Mouse (Mus musculus) large intestine, adult 2 months (tissue): ENCODE data around the gene Elane. TPM values are rescaled to one million over a fixed set of nuclear protein-coding genes. Genes with fewer than 3 reads are reported as not detected.
"Not testable (repeated sequence)": the region's sequence is repeated elsewhere in the genome, so short reads cannot be mapped to it uniquely, and the experiment has no call there.

Source experiments
- DNase-seq: peaks from one replicate; pipeline ENCODE4 v3.0.0-alpha.2; 2012; ENCODE audit warnings: low read depth, low spot score
- WGBS: fragments of 180-500 bp; shearing (Covaris S2); methylation state at CpG from one replicate; pipeline ENCODE4 v1.1.7; 2018; 5-methylcytosine and 5-hydroxymethylcytosine counted together
- polyA plus RNA-seq: library from polyadenylated mRNA; depleted of rRNA; stranded (reverse); fragments of >200 nt; gene quantifications from 2 replicates; pipeline ENCODE4 v1.2.3, GENCODE M21; 2012

Elane gene
- polyA plus RNA-seq, 1 experiment, result not detected

DNA sequence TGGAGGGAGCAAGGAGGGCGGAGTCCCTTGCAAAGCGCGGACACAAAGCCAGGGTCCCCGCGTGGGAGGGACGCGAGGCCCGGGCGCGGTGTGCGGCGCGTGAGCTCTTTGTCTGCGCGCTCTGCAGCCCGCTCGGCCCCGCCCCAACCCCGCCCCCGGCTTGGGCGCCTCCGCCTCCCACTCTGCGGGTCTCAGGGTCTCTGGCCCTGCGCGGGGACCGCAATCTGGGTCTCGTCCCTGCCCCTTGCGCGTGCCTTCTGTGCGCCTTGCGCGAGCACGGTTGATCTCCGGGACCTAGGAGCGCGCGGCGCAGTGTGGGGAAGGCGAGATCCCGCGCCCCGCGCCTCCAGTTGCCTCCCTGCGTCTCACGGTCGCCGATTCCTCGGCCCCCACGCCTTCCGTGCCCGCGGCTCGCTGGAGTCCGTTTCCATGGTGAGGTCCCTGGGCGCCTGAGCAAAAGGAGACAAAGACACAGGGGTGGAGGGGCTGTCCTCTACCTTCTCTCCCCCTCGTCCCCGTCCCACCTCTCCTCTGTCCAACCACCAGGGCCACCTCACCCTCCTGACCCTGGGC is 11.7 kb upstream of the Elane start, which contains the start of the genes Prtn3 and Plppr3:
Gene Prtn3, plus strand, starts transcription at position 187 of the 573 bp plus-strand sequence.
Gene Plppr3, minus strand, starts transcription at position 345 of the 573 bp plus-strand sequence.
- no peak for DNase-seq
- WGBS, result 2% methylated on average over 53 of the region's 57 CpGs

DNA sequence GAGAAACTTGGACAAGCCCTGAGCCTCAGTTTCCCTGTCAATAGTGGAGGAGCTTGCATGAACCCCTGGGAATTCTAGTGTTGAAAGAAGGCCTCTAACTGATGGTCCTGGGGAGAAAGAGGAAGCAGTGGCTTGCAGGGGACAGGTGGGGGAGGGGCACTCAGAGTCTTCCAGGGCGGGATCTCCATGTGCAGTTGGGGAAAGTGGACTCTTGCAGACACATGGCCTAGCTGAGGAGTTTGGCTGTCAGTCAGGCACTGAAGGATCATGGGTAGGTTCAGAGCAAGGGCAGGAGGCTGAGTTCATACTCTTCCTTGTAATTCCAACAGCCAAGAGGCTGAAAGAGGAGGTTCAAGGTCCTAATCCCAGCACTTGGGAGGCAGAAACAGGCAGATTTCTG is 8.9 kb upstream of the Elane start:
- 69% methylated on average over 1 of the region's 1 CpGs for WGBS
- no peak for DNase-seq

DNA sequence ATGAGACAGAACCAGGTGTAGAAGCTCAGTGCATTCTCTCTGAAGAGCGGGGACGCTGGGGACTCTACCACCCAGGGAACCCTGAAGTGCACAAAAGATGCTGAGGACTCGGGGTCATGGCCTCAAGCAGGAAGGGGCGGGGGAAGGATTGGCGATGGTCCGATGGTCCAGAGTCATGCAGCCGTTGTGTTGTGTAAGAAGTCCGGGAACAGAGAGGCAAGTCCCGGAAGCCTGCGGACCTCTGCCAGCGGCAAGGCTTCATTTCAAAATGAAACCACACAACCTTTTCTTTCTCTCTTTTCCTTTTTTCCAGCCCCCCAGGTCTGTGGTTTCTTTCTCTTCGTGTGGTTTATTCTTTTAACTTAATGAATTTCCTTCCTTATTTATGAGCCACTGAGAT is 8.3 kb upstream of the Elane start:
- no peak for DNase-seq
- 55% methylated on average over 12 of the region's 12 CpGs for WGBS

DNA sequence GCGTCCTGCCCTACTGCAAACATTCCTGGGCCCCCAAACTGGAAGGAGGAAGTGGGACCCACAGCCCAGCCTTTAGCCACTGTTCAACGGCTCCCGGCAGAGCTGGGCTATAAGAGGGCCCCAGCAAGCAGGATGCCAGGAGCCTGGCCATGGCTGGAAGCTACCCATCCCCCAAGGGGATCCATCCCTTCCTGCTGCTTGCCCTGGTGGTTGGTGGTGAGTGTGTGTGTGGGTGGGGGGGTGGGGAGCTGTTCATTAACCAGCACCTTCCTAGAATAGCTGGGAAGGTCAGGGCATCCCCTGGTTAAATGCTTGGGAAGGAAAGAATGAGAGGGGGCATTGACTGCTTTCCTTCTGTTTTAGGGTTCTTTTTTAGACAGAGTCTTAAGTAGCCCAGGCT is 6.5 kb upstream of the Elane start:
- DNase-seq, result no peak
- WGBS, result 27% methylated on average over 3 of the region's 3 CpGs

DNA sequence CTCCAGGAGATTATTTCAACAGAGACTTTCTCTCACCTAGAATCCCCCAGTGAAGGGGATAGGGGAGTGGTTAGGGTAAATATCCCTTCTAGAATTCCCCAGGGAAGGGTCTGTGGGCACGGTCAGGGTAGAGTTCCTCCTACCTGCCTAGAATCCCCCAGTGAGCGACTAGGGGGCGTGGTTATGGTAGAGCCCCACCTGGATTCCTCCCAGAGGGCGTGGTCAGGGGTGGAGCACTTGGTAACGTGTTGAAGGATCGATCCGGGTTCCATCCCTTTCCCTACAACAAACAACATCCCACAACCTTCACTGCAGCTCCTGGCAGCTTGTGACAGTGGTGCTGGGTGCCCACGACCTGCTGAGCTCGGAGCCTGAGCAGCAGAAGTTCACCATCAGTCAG is 5.3 kb upstream of the Elane start:
- 16% methylated on average over 9 of the region's 9 CpGs for WGBS
- DNase-seq, result no peak

DNA sequence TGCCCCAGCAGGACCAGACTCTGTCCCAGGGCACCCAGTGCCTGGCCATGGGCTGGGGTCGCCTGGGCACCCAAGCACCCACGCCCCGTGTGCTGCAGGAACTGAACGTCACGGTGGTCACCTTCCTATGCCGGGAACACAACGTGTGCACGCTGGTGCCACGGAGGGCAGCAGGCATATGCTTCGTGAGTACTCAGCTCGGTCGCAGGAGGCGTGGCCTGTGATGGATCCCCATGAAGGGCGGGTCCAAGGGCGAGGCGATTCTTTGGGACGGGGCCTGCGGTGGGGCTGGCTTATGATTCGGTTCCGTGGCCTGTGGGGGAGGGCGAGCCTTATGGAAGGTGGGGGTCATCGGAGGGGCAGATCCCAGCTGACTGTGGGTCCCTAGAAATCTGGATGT is 4.1 kb upstream of the Elane start:
- 10% methylated on average over 22 of the region's 22 CpGs for WGBS

DNA sequence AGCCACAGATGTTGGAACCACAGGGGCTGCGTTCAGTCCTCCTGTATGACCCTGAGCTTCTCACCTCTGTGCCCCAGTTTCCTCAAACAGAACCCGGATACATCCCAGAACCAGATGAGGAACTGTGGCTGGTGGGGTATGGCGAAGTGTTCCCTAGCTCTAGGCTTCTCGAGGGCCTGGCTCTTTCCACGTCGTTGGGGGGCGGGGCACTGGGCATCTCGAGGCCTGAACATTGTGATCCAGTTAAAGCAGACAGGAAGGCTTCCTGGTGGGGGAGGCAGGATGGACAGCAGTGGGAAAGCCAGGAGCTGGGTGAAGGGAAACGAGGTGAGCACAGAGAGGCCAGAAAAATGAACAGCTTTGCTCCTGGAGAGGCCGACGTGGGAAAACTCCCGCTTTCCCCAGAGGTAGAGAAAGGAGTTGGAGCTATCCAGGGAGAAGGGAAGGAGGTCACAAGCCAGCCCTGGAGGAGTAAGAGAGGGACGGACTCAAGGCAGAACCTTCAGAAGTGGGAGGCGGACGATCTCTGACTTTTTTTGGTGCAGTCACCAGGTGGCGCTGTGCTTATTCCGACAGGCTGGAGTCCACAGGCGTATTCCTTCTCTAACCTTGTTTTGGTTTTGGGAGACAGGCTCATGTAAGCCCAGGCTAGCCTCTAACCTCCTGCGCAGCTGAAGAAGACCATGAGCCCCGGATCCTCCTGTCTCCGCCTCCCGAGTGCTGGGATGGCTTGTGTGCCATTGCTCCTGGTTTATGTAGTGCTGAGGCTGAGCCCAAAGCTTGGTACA is 2.6 kb upstream of the Elane start:
- DNase-seq, result peak; percentile 58

More for the DNA sequence above, 4.1 kb upstream of the Elane start:
- DNase-seq, result no peak

DNA sequence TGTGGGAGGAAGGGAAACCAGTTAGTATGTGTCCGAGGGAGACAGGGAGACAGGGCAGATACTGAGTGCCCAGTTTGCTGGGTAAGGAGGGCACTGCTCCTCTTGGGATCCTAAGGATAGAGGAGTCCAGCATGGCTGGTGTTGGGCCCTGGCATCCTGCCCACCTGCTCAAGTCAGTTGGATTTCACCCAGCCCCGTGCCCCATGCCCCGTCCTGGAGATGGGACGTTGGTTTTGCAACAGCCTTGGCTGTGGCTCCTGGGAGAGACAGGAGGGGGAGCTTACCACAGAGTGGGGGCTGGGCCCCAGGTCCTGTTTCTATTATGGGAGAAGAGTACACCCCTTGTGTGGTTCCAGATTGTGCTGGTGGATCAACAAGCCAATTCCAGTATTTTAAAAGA is 1.6 kb upstream of the Elane start:
- WGBS, result 36% methylated on average over 4 of the region's 4 CpGs

More for the DNA sequence above, 2.6 kb upstream of the Elane start:
- WGBS, result 19% methylated on average over 22 of the region's 22 CpGs

DNA sequence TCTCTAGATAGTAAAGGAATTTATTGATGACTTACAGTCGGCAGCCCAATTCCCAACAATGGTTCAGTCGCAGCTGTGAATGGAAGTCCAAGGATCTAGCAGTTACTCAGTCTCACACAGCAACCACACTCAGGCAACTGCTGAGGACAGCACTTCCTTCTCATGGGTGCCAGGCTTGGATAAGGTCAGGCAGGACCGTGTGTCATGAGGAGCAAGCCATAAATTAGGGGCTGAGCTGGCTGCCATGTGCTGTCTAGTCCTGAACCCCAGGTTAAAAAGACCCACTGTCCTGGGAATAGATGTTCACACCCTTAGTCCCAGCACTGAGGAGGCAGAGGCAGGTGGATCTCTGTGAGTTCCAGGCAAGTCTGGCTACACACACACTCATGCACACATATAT is 1.1 kb upstream of the Elane start:
- DNase-seq, result not testable (repeated sequence)
- WGBS, result 44% methylated on average over 3 of the region's 3 CpGs

More for the DNA sequence above, 1.6 kb upstream of the Elane start:
- no peak for DNase-seq

DNA sequence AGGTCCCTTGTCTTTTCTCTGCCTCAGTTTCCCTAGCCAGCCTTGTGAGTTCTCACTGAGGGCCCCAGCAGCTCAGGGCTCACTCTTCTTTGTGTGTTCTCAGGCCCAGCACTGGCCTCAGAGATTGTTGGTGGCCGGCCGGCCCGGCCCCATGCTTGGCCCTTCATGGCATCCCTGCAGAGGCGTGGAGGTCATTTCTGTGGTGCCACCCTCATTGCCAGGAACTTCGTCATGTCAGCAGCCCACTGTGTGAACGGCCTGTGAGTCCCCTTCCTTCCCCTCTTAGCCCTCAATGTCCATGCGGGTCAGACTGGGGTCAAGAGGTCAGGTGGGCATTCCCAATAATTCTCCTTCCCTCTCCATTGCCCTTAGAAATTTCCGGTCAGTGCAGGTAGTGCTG is 564 bp downstream of the Elane start:
- DNase-seq, result no peak
- WGBS, result 84% methylated on average over 8 of the region's 8 CpGs

DNA sequence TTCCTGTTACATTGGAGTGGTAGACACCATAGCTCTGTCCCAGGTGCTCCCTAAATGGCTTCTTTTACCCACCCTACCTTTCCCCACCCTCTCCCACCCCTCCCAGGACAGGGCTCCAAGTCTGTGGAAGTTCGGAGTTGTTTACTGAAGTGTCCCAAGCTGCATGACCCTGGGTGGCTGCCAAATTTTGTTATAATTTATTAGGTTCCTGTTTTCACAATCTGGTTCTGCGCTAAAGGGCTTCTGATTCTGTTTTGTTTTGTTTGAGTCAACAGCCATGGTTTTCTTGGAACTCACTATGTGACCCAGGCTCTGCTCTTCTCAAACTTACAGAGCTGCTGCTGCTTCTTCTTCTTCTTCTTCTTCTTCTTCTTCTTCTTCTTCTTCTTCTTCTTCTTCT is 3.3 kb downstream of the Elane start:
- DNase-seq, result no peak
- 6% methylated on average over 2 of the region's 2 CpGs for WGBS

DNA sequence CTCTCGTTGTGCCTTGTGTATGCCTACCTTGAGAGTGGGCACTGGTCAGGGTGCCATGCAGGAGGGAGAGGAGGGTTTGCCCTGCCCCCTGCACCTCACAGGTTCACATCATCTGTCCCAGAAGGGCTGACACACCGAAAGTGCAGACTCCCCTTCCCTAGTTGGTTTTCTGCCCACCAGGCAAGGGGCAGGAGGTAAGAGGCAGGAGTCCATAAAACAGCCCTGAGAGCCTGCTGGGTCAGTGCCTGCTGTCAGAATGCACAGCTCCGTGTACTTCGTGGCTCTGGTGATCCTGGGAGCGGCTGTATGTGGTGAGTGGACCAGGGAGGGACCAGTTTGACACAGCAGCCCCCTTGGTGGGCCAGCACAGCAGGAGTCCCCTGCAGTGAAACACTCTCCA is 4.6 kb downstream of the Elane start, which contains the start of gene Cfd:
Gene Cfd, plus strand, starts transcription at position 184 of the 400 bp plus-strand sequence.
- DNase-seq, result no peak
- 42% methylated on average over 5 of the region's 5 CpGs for WGBS

DNA sequence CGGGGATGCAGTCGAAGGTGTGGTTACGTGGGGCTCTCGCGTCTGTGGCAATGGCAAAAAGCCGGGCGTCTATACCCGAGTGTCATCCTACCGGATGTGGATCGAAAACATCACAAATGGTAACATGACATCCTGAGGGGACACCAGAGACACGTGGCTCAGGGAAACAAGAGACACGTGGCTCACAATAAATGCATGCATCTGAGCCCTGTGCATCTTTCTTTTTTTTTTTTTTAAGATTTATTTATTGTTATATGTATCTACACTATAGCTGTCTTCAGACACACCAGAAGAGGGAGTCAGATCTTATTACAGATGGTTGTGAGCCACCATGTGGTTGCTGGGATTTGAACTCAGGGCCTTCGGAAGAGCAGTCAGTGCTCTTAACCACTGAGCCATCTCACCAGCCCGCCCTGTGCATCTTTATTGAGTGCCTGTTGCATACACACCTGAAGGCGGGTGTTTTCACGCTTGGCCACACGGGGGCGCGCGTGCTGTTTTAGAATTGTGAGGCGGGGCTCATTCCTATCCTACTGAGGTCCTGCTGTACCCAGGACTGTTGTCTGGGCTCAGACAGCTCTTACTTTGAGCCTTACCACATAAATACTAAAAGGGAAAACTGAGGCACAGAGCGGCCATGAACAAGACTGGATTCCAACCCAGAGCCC is 6.5 kb downstream of the Elane start:
- DNase-seq, result not testable (repeated sequence)
- 39% methylated on average over 22 of the region's 22 CpGs for WGBS

DNA sequence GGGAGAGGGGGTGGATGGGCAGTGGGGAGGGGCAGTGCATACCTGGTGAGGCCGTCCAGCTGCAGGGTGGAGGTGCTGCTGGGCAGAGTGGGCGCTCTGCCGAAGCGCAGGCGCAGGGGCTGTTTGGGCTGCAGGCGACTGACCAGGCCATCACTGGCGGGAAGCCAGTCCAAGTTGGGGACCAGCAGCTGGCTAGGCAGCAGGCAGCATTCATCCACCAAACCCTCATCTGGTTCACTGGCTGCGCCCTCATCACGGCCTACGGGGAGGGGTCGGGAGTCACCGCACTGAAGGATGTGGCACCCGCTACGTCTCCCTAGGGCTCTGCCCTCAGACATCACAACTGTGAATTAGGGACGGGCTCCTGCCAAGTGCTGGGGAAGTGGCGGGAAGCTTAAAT is 10.3 kb downstream of the Elane start:
- 93% methylated on average over 16 of the region's 16 CpGs for WGBS
- DNase-seq, result no peak

DNA sequence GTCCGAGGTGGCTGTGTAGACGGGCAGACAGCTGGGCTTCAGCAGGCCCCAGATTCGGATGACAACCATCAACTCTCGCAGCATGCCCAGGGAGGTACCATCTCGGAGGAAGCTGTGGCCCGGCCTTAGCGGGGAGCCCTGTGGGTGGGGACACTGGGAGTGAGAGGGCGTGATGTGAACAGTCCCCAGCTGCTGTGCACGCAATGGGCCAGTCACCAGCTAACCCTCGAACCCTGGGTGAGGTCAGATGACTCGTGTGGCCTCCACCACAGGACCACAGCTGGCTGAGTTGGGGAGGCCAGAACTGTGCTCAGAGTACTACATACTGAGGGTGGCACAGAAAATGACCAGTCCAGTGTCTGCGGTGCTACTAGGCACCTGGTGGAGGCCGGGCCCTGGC is 10.8 kb downstream of the Elane start:
- no peak for DNase-seq
- 84% methylated on average over 13 of the region's 13 CpGs for WGBS

DNA sequence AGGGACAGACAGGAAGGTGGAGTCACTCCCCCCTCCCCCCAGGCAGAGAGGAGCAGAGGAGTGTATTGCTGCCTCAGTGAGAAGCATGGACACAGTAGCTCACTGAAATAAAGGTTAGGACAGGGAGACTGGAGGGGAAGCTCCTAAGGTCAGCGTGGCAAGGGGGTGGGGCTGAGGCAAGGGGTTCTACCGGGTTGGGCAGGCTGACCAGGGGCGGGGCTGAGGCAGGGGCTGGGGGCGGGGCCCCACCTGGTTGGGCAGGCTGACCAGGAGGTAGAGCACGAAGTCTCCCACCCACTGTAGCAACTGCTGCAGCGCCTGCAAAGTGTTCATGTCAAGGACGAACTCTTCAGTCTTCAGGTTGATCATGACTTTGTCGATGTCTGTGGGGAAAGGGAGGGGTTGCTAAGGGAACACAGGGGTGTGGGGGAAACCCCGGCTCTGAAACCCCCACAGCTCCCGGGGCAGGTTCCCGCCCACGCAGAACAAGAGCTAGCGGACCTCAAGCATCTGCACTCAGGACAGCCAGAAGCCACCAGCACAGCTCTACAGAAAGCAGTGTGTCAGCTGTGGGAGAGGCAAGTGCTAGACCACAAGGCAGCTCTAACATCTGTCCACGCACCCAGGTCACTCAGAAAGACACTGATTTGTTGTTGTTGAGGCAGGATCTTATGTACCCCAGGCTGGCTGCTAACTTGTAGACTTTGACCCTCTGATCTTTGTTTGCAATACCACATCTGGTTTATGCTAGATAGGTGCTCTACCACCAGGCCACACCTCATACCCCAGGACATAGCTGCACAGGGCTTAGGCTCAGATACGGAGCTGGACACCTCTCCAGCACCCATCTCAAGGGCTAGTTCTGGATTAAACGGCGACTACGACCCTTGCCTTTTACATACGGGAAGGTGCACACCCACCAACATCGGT is 11.5 kb downstream of the Elane start:
- WGBS, result 57% methylated on average over 20 of the region's 20 CpGs

DNA sequence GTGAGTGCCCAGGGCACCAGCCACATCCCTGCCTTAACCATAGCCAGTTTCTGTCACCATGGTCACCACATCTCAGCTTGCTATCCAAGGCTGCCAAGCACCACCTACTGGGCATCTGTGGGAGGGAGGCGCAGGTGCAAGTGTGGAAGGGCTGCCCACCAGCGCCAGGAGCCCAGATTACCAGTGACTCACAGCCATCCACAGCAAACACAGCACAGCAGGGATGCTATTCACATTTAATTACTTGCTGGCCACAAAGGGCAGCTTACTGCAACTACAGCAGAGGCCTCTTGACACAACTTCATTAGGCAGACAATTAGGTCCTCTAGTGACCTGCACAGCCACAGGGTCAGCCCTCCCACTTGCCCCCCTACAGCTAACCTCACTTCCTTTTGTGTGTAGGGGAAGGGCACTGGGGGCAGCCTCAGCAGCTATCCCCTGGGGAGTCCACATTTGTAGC is 14.9 kb downstream of the Elane start:
- no peak for DNase-seq
- 61% methylated on average over 2 of the region's 2 CpGs for WGBS

More for the DNA sequence above, 11.5 kb downstream of the Elane start:
- no peak for DNase-seq

DNA sequence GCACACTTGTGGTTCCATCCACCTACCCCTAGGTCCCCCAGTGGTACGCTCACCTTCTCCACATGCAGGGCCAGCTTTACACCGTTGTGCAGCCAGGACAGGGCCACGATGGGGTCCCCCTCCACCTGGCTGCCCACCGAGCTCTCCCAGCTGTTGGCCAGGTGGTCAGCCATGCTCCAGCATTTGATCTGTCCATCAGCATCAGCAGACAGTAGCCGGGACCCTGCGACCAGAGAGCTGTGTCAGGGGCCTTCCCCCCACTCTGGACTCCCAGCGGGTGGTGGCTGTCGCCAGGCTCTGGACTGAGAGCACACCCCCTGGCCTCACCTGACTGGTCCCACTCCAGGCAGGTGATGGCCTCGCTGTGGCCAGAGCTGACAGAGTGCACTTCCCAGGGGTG is 20.7 kb downstream of the Elane start:
- WGBS, result 96% methylated on average over 9 of the region's 9 CpGs
- DNase-seq, result no peak

DNA sequence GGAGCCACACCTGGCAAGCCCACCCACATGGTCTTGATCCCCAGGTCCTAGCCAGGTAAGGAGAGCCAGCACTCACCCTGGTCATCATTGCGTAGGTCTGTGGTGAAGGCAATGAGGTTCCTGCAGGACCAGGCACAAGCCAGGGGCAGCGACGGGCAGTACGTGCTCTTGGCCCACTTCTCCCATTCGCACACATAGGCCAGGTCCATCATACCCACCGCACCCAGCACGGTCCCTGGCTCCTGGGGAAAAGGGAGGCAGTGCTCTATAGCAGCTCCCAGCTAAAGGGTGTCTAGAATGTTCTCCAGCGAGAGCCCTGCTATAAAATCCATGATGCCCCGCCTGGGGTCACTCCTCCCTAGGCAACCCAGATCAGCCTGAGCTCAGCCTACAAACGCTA is 21.4 kb downstream of the Elane start:
- WGBS, result 89% methylated on average over 10 of the region's 10 CpGs
- DNase-seq, result no peak
